Comparison of ENCODE assay signal across 17 mouse cellular contexts in genomic region chr14:61232016-61232568, GRCm38 (mm10). TPM values are rescaled to one million over a fixed set of nuclear protein-coding genes. Genes with fewer than 3 reads are reported as not detected.
DNase-seq lines count a peak whose midpoint lies in the region; ATAC-seq and TF ChIP-seq lines count a peak whose summit lies in the region.
"Had no signal": no experiment of that assay in that cellular context is flagged by ENCODE, and none has a peak within 500 bp of the region (broad histone marks: within the 10 kb centered on the region; RNA-seq: fewer than 3 reads in every experiment).

No protein-coding gene starts in this region.

- ATAC-seq in intestine, embryonic 16.5 days, result no peak
- ATAC-seq in intestine, postnatal 0 days, result no peak
- ATAC-seq: activated CD4-positive, CD25-positive, alpha-beta regulatory T cell, adult 4 months had no signal

- no peak for TF ChIP-seq CTCF in intestine, postnatal 0 days (IDR thresholded peaks at IDR 0.05; ENCODE audit: low read depth)
- TF ChIP-seq CTCF in brain, embryonic 14.5 days (IDR thresholded peaks at IDR 0.05; ENCODE audit: borderline replicate concordance, extremely low read depth, insufficient read depth, insufficient read length), result no peak
- TF ChIP-seq CTCF in layer of hippocampus, adult 2 months (conservative IDR thresholded peaks at IDR 0.05), result no peak

- H3K27me3 ChIP-seq in intestine, embryonic 16.5 days (replicated peaks; ENCODE audit: control insufficient read depth, insufficient read depth, low read length), result no peaks in the 10 kb centered on the region
- no peaks in the 10 kb centered on the region for H3K27me3 ChIP-seq in intestine, postnatal 0 days (replicated peaks; ENCODE audit: control insufficient read depth, insufficient read depth, low read length)
- H3K27me3 ChIP-seq in limb, embryonic 10.5 days (ENCODE audit: low read depth, poor library complexity, severe bottlenecking), result no peaks in the 10 kb centered on the region
- H3K27me3 ChIP-seq: limb, embryonic 12.5 days; liver, embryonic 15.5 days; midbrain, embryonic 12.5 days; neural tube, embryonic 12.5 days; stomach, embryonic 15.5 days had no signal

- WGBS in intestine, embryonic 16.5 days, result 76% methylated on average over 13 of the region's 13 CpGs
- WGBS in intestine, postnatal 0 days, result 74% methylated on average over 13 of the region's 13 CpGs
- 92% methylated on average over 13 of the region's 13 CpGs for WGBS in limb, embryonic 10.5 days

- DNase-seq in brain, embryonic 14.5 days (ENCODE audit: low read depth), result peak; percentile 75
- DNase-seq in cerebellum, adult 18-20 months, result peak; percentile 61 to 63
- peak in 1 of 2 experiments; percentile 50 for DNase-seq in layer of hippocampus, adult 2 months (ENCODE audit: low spot score in 2 of 2)
- no peak for DNase-seq in limb, embryonic 10.5 days (ENCODE audit: low spot score)
- no peak for DNase-seq in adrenal gland, adult 18-20 months (ENCODE audit: low spot score in 2 of 2)
- DNase-seq: kidney, adult 8-10 months; lung, postnatal 36 days; thymus, postnatal 25 days had no signal

- H3K4me3 ChIP-seq in intestine, embryonic 16.5 days (ENCODE audit: low read length), result no peak overlapping the region
- H3K4me3 ChIP-seq in intestine, postnatal 0 days (ENCODE audit: low read depth, low read length), result no peak overlapping the region
- no peak overlapping the region for H3K4me3 ChIP-seq in layer of hippocampus, adult 2 months
- H3K4me3 ChIP-seq in limb, embryonic 10.5 days, result no peak overlapping the region
- H3K4me3 ChIP-seq: limb, embryonic 12.5 days; liver, embryonic 15.5 days; midbrain, embryonic 12.5 days; neural tube, embryonic 12.5 days; stomach, embryonic 15.5 days had no signal

- H3K27ac ChIP-seq in intestine, embryonic 16.5 days (ENCODE audit: low read length), result 0 out of 2 replicates have a peak overlapping the region, but pooled peaks have one; percentile 30
- H3K27ac ChIP-seq in intestine, postnatal 0 days (ENCODE audit: low read depth, low read length), result no peak overlapping the region
- H3K27ac ChIP-seq in layer of hippocampus, adult 2 months, result peak overlapping the region; percentile 6; the same call in 1 of the 2 replicates
- no peak overlapping the region for H3K27ac ChIP-seq in limb, embryonic 10.5 days
- H3K27ac ChIP-seq: hindbrain, embryonic 14.5 days; limb, embryonic 12.5 days; liver, embryonic 15.5 days; midbrain, embryonic 12.5 days; neural tube, embryonic 12.5 days; stomach, embryonic 15.5 days had no signal

- no peak overlapping the region for H3K9ac ChIP-seq in intestine, embryonic 16.5 days (ENCODE audit: low read depth, low read length)
- no peak overlapping the region for H3K9ac ChIP-seq in intestine, postnatal 0 days (ENCODE audit: low read depth, low read length)
- H3K9ac ChIP-seq: hindbrain, embryonic 14.5 days; limb, embryonic 12.5 days; liver, embryonic 15.5 days; midbrain, embryonic 12.5 days; neural tube, embryonic 12.5 days; stomach, embryonic 15.5 days had no signal

- no peaks in the 10 kb centered on the region for H3K4me1 ChIP-seq in intestine, embryonic 16.5 days (ENCODE audit: control insufficient read depth, insufficient read depth, low read length)
- H3K4me1 ChIP-seq in intestine, postnatal 0 days (replicated peaks; ENCODE audit: control insufficient read depth, insufficient read depth, low read length), result no peaks in the 10 kb centered on the region
- no peaks in the 10 kb centered on the region for H3K4me1 ChIP-seq in limb, embryonic 10.5 days
- H3K4me1 ChIP-seq: limb, embryonic 12.5 days; neural tube, embryonic 12.5 days; stomach, embryonic 15.5 days had no signal

- H3K36me3 ChIP-seq in intestine, embryonic 16.5 days (ENCODE audit: control insufficient read depth, insufficient read depth, low read length), result no peaks in the 10 kb centered on the region
- H3K36me3 ChIP-seq in intestine, postnatal 0 days (ENCODE audit: control insufficient read depth, insufficient read depth), result no peaks in the 10 kb centered on the region
- no peaks in the 10 kb centered on the region for H3K36me3 ChIP-seq in limb, embryonic 10.5 days
- H3K36me3 ChIP-seq: limb, embryonic 12.5 days; liver, embryonic 15.5 days; midbrain, embryonic 12.5 days; neural tube, embryonic 12.5 days; stomach, embryonic 15.5 days had no signal

- H3K9me3 ChIP-seq in intestine, embryonic 16.5 days (ENCODE audit: control insufficient read depth, low read length), result no peaks in the 10 kb centered on the region
- no peaks in the 10 kb centered on the region for H3K9me3 ChIP-seq in intestine, postnatal 0 days (ENCODE audit: control insufficient read depth)
- H3K9me3 ChIP-seq in limb, embryonic 10.5 days (replicated peaks), result no peaks in the 10 kb centered on the region
- H3K9me3 ChIP-seq: limb, embryonic 12.5 days; liver, embryonic 15.5 days; midbrain, embryonic 12.5 days; neural tube, embryonic 12.5 days; stomach, embryonic 15.5 days had no signal

- no peak overlapping the region for H3K4me2 ChIP-seq in intestine, embryonic 16.5 days (ENCODE audit: low read depth, low read length)
- H3K4me2 ChIP-seq in intestine, postnatal 0 days (replicated peaks; ENCODE audit: low read depth), result no peak overlapping the region
- H3K4me2 ChIP-seq: hindbrain, embryonic 14.5 days; limb, embryonic 12.5 days; liver, embryonic 15.5 days; midbrain, embryonic 12.5 days; neural tube, embryonic 12.5 days; stomach, embryonic 15.5 days had no signal

- no peak for TF ChIP-seq POLR2A in brain, embryonic 14.5 days (IDR thresholded peaks at IDR 0.05; ENCODE audit: borderline replicate concordance, extremely low read depth, insufficient read depth, insufficient read length, poor library complexity, severe bottlenecking)

RNA-seq across cellular contexts. Expression of gene Sgcg, which starts 26.2 kb away (rescaled TPM):
- polyA plus RNA-seq in intestine, embryonic 16.5 days (2015; fragmentation: Nextera tagmentation; extraction: Ambion mirVana), result 1.7 and 1.8 TPM in 2 replicates
- 2.8 TPM in 2 replicates for polyA plus RNA-seq in intestine, postnatal 0 days (2015; fragmentation: Nextera tagmentation; extraction: Ambion mirVana)
- 0.07 and 0.10 TPM in 2 replicates for polyA plus RNA-seq in brain, embryonic 14.5 days (2012; rRNA removed)
- total RNA-seq in layer of hippocampus, adult 2 months (2021), result under 1 TPM in 1 of 2 experiments, not detected in 1; 0.28 TPM
- 0.18 and 0.43 TPM in 2 replicates for polyA plus RNA-seq in limb, embryonic 10.5 days (2016; fragmentation: Nextera tagmentation; extraction: Ambion mirVana)
- 1 to 10 TPM in 1 of 2 experiments, under 1 TPM in 1; 0.86 to 1.3 TPM for total RNA-seq in adrenal gland, adult 18-20 months (2021)
- polyA plus RNA-seq: activated CD4-positive, CD25-positive, alpha-beta regulatory T cell, adult 4 months; midbrain, embryonic 12.5 days had no signal

Comparison
In these comparisons a context has a peak if more than half of its experiments do, and no peak if none do; other contexts are left out.
1. H3K27ac ChIP-seq: peak in intestine, embryonic 16.5 days (single experiment) and layer of hippocampus, adult 2 months (single experiment); none in intestine, postnatal 0 days (single experiment) and limb, embryonic 10.5 days (single experiment).
2. DNase-seq: peak in brain, embryonic 14.5 days (single experiment) and cerebellum, adult 18-20 months (2 of 2); none in limb, embryonic 10.5 days (single experiment) and adrenal gland, adult 18-20 months (0 of 2).